Mouse (Mus musculus) spleen, adult 2 months (tissue): ENCODE results near the gene Fut7. TPM values are rescaled to one million over a fixed set of nuclear protein-coding genes. Genes with fewer than 3 reads are reported as not detected.
A peak's percentile ranks its signal among the peaks of the same experiment; 100 is the strongest.

ENCODE experiments used
- DNase-seq, 2 experiments: peaks; one replicate each; pipeline versions ENCODE4 v3.0.0 to v3.0.0-alpha.2; 2012 to 2021; ENCODE audit warnings: low spot score in 2 of 2, low read depth in 1 of 2
- H3K27ac ChIP-seq: fragments of 200-500 bp; 2 replicates; pipeline ENCODE4 v1.5.1; 2012; ENCODE audit warnings: low read length, inconsistent platforms; ENCODE audit not compliant: insufficient read depth
- H3K27me3 ChIP-seq: fragments of 200-500 bp; 2 replicates; pipeline ENCODE4 v1.6.1; 2012; ENCODE audit warnings: mild to moderate bottlenecking, moderate library complexity, low read length, inconsistent platforms; ENCODE audit not compliant: control insufficient read depth, insufficient read depth
- H3K36me3 ChIP-seq: fragments of 200-500 bp; 2 replicates; pipeline ENCODE4 v1.6.1; 2012; ENCODE audit warnings: mild to moderate bottlenecking, low read length, inconsistent platforms; ENCODE audit not compliant: control insufficient read depth, insufficient read depth
- H3K4me1 ChIP-seq: fragments of 200-500 bp; 2 replicates; pipeline ENCODE4 v1.6.1; 2011; ENCODE audit warnings: inconsistent platforms; ENCODE audit not compliant: control insufficient read depth, insufficient read depth, insufficient read length
- H3K4me3 ChIP-seq: fragments of 200-500 bp; 2 replicates; pipeline ENCODE4 v1.5.1; 2011; ENCODE audit warnings: mild to moderate bottlenecking, inconsistent platforms; ENCODE audit not compliant: insufficient read depth, insufficient read length; ENCODE audit errors: extremely low read depth
- CTCF ChIP-seq: fragments of 200-500 bp; IDR thresholded peaks from 2 replicates; pipeline ENCODE4 v1.5.1; 2011; ENCODE audit warnings: mild to moderate bottlenecking, inconsistent platforms; ENCODE audit not compliant: insufficient read depth, insufficient read length, insufficient replicate concordance; ENCODE audit errors: extremely low read depth
- POLR2A ChIP-seq: fragments of 200-500 bp; IDR thresholded peaks from 2 replicates; pipeline ENCODE4 v1.6.1; 2011; ENCODE audit warnings: low read depth, low read length, inconsistent platforms
- WGBS: fragments of 180-500 bp; shearing (Covaris S2); methylation state at CpG from one replicate; pipeline ENCODE4 v1.1.7; 2018; 5-methylcytosine and 5-hydroxymethylcytosine counted together
- polyA plus RNA-seq: library from polyadenylated mRNA; depleted of rRNA; stranded (reverse); fragments of >200 nt; gene quantifications from 2 replicates; pipeline ENCODE4 v1.2.3, GENCODE M21; 2012

Gene Fut7
- polyA plus RNA-seq, 1 experiment, result 2.4 TPM

DNA sequence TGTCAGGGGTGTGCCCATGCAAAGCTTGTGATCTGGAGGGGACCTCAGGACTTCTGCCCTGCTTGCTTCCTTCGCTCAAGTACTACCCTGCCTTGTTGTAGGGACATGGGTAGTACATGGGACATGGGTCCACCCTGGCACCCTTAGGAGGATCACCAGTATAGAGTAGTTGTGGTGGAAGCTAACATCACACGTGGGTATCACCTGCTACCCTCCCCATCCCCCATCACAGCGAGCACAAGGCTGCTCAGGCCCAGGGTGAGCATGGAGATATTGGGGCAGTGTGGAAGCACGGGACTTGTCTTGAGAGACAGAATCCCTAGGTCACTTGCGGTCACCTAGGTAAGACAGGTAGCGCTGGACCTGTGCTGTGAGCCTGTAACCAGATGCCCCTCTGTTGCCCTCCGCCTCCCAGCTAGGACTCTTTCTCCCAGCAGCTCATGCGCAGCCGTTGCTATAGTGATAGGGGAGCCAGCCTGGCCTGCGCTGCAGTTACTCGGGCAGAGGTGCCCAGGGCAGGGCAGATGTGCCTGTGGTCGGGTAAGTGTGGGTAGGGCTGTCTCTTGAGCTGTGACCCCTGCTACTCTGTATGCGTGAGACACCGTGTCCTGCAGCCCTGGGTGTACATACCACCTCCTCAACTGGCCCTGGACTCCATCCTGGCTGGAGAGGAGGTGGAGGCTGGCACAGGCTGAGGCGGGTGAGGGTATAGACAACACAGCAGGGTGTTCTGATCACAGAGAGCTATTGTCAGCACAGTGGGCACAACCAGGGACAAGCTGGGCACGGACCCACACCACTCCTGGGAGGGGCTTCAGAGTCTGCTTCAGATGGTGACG, 7.5 kb downstream of the Fut7 start:
- Histone ChIP-seq H3K27me3 (no peaks in the 10 kb centered on the region), H3K36me3 (no peaks in the 10 kb centered on the region; the same call in 1 of the 2 replicates), H3K27ac (no peak overlapping the region), H3K4me3 (no peak overlapping the region), H3K4me1 (peaks cover 11% of the 10 kb centered on the region)
- no peak for DNase-seq
- TF ChIP-seq POLR2A (no peak), CTCF (no peak)
- WGBS, result 70% methylated on average over 17 of the region's 17 CpGs

DNA sequence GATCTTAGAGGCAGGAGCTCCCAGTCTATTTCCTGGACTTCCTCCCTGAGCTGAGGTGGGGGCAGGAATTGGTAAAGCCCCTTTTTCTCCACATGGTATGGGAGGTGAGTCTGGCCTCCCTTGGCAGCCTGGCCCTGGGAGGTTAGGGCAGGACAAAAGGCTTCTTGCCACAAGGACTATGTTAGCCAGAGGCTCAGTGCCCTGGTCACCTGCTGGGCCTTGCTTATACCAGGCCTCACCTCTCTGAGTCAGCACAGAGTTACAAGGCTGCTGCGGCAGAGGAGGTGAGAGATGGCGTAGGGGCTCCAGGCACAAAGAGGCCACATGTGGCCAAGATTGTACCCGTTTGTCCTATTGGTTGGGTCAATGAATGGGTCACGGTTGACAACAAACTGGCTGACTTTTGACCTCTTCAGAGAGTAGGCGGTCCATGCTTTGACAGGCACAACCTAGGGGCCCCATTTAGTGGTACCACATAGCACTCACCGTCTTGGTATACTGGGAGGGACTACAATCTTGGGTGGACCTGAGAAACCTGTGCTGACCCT, 8.3 kb downstream of the Fut7 start:
- no peak for DNase-seq
- Histone ChIP-seq H3K36me3 (no peaks in the 10 kb centered on the region; the same call in none of the 2 replicates), H3K27ac (no peak overlapping the region), H3K4me1 (peaks cover 10% of the 10 kb centered on the region), H3K4me3 (no peak overlapping the region), H3K27me3 (no peaks in the 10 kb centered on the region)
- TF ChIP-seq POLR2A, result no peak
- TF ChIP-seq CTCF, result no peak
- whole genome bisulfite sequencing, result 93% methylated on average over 6 of the region's 6 CpGs

DNA sequence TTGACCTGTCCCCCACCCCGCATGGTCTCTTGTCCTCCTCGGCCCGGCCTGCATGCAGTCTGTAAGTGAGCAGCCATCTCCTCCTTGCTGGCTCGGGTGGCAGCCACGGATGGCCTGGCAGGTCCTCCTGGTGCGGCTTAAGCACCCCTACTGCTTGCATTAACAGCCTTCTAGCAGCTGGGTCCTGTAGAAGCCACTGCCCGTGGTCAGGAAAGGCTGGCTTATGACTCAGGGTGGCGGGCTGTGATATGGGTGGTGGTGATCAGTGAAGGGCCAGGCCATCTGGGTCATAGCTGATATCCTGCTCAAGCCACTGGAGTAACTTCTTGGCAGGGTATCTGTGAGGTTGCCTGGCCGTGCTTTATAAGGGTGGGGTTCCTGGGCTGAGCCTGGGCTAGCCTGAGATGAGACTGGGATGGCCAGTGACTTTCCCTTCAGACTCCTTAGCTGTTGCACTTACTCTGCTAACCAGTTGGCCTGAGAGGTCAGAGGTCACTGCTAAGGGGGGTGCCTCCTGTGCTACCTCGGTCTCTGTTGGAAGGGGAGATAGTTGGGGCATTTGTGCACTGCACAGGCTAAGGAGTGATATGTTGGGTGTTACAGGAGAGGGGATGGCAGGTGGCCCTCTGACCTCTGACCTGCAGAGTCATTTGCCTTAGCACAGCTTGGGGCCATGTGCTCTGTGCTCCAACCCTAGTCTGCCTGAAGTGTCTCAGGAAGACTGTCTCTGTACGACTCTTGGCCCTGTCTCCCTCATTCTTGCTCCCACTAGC, 9.4 kb downstream of the Fut7 start:
- Histone ChIP-seq H3K4me1 (peaks cover 5% of the 10 kb centered on the region), H3K27me3 (no peaks in the 10 kb centered on the region), H3K36me3 (peaks cover 1% of the 10 kb centered on the region), H3K27ac (no peak overlapping the region), H3K4me3 (no peak overlapping the region)
- DNase-seq, result no peak
- 86% methylated on average over 11 of the region's 11 CpGs for WGBS
- TF ChIP-seq POLR2A, result no peak
- TF ChIP-seq CTCF, result no peak

DNA sequence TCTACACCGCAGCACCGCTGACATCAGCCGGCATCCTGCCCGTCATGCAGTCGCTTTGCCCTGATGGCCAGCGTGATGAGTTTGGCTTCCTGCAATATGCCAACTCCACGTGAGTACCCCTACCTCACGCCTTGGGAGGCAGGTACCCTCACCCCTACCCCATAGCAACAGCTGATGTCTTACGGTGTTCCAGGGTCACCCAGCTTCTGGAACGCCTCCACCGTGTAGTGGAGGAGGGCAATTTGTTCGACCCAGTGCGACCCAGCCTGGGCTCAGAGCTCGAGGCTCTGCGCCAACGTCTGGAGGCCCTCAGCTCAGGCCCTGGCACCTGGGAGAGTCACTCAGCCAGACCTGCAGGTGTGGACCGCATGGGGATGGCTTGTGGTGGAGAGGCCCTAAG, 10.0 kb downstream of the Fut7 start:
- no peak for TF ChIP-seq CTCF
- TF ChIP-seq POLR2A, result no peak
- no peak overlapping the region for H3K4me3 ChIP-seq
- H3K27me3 ChIP-seq, result no peaks in the 10 kb centered on the region
- no peak for DNase-seq
- H3K4me1 ChIP-seq, result peaks cover 5% of the 10 kb centered on the region
- H3K36me3 ChIP-seq, result peaks cover 5% of the 10 kb centered on the region
- H3K27ac ChIP-seq, result no peak overlapping the region
- 92% methylated on average over 17 of the region's 17 CpGs for WGBS

DNA sequence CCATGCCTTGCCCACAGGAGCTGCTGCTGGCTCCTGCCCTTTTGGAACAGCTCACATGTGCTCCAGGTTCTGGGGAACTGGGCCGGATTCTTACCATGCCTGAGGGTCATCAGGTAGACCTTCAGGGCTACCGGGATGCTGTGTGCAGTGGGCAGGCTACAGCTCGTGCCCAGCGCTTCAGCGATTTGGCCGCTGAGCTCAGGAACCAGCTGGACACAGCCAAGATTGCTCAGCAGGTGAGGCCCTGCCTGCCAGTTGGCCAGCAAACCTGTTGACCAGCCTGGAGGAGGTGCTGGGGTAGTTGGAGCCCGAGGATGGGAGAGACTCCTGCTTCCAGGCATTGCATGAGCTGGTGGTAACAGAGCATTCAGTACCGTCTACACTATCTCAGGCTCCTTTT, 11.2 kb downstream of the Fut7 start:
- no peaks in the 10 kb centered on the region for H3K27me3 ChIP-seq

DNA sequence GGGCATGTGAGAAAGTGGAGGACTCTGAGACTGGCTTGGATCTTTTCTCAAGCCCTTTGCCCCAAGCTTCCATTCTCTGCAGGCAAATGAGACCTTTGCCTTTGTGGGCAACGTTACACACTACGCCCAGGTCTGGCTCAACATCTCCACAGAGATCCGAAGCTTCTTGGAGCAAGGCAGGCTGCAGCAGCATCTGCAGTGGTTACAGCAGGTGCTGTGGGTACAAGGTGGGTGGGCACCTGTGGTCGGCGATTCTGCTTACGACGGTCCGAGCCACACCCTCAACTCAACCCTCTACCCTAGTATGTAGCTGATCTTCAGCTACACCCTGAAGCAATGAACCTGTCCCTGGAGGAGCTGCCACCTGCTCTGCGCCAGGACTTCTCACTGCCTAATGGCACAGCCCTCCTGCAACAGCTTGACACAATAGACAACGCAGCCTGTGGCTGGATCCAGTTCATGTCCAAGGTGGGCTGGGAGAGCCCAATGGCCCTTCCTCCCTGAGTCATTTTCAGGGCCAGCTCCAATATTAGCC, 13.3 kb downstream of the Fut7 start:
- no peaks in the 10 kb centered on the region for H3K27me3 ChIP-seq
- H3K27ac ChIP-seq, result no peak overlapping the region
- H3K36me3 ChIP-seq, result peaks cover 15% of the 10 kb centered on the region
- H3K4me1 ChIP-seq, result no peaks in the 10 kb centered on the region
- DNase-seq, result no peak
- TF ChIP-seq CTCF, result no peak
- no peak for TF ChIP-seq POLR2A
- no peak overlapping the region for H3K4me3 ChIP-seq
- WGBS, result 85% methylated on average over 10 of the region's 10 CpGs

More for the DNA sequence above, 11.2 kb downstream of the Fut7 start:
- peak in 1 of 2 experiments; percentile 2 for DNase-seq
- Histone ChIP-seq H3K4me1 (peaks cover 3% of the 10 kb centered on the region; the same call in 1 of the 2 replicates), H3K36me3 (peaks cover 7% of the 10 kb centered on the region), H3K4me3 (no peak overlapping the region), H3K27ac (no peak overlapping the region)
- no peak for TF ChIP-seq POLR2A
- TF ChIP-seq CTCF, result no peak
- 90% methylated on average over 8 of the region's 8 CpGs for WGBS
